8 mouse cellular contexts compared by ENCODE assay signal in genomic region chr5:34948861-34949760, GRCm38 (mm10). TPM values are rescaled to one million over a fixed set of nuclear protein-coding genes. Genes with fewer than 3 reads are reported as not detected.
DNase-seq lines count a peak whose midpoint lies in the region; ATAC-seq lines count a peak whose summit lies in the region.

Gene Rgs12 (plus strand): TSS chr5:34949445.

- H3K4me1 ChIP-seq in hindbrain, embryonic 12.5 days = peaks cover 29% of the 10 kb centered on the region

- no peaks in the 10 kb centered on the region for H3K79me2 ChIP-seq in macrophage (ENCODE audit: inconsistent target)

- peak within 1 kb of the TSS; percentile 91 for H3K4me3 ChIP-seq in hindbrain, embryonic 12.5 days
- H3K4me3 ChIP-seq in macrophage (ENCODE audit: inconsistent target) = peak within 1 kb of the TSS; percentile 63

- peak within 1 kb of the TSS; percentile 97 for H3K9ac ChIP-seq in hindbrain, embryonic 12.5 days

- ATAC-seq in hindbrain, embryonic 12.5 days (ENCODE audit: low FRiP score) = peak; percentile 90

- under 1% methylated on average over 73 of the region's 84 CpGs for WGBS in hindbrain, embryonic 12.5 days
- WGBS in macrophage (ENCODE audit: missing documents) = under 1% methylated on average over 76 of the region's 84 CpGs

- H3K9me3 ChIP-seq in hindbrain, embryonic 12.5 days (replicated peaks) = peaks cover 8% of the 10 kb centered on the region

- H3K36me3 ChIP-seq in hindbrain, embryonic 12.5 days = 0 out of 2 replicates have a peak, but pooled peaks cover 3% of the 10 kb centered on the region
- H3K36me3 ChIP-seq in macrophage (ENCODE audit: inconsistent target) = no peaks in the 10 kb centered on the region

- no peaks in the 10 kb centered on the region for H3K27me3 ChIP-seq in hindbrain, embryonic 12.5 days

- H3K4me2 ChIP-seq in hindbrain, embryonic 12.5 days (replicated peaks) = peak within 1 kb of the TSS; percentile 63

- H3K27ac ChIP-seq in hindbrain, embryonic 12.5 days = peak within 1 kb of the TSS; percentile 97
- H3K27ac ChIP-seq in macrophage = no peak within 1 kb of the TSS

- DNase-seq in NIH3T3 (ENCODE audit: low read depth) = peak; percentile 87
- peak; percentile 25 for DNase-seq in cerebellum, adult 9-10 months
- peak; percentile 55 to 65 for DNase-seq in frontal cortex, postnatal 10 days (ENCODE audit: low spot score in 2 of 2)
- DNase-seq in layer of hippocampus, postnatal 36 days = peak; percentile 52 to 57
- DNase-seq in retina, postnatal 7 days (ENCODE audit: low read depth, low spot score) = peak; percentile 75
- DNase-seq in urinary bladder, postnatal 10 days (ENCODE audit: low spot score) = peak; percentile 25

RNA-seq across cellular contexts. Expression of gene Rgs12, which starts in this region (rescaled TPM):
- polyA plus RNA-seq in hindbrain, embryonic 12.5 days (2016; fragmentation: Nextera tagmentation; extraction: Ambion mirVana) = 65.3 and 67.3 TPM in 2 replicates
- 10 to 100 TPM; 42.4 to 47.1 TPM for total RNA-seq in layer of hippocampus, postnatal 36 days (2021)
- 10 to 100 TPM in 5 of 26 experiments, 1 to 10 TPM in 20, under 1 TPM in 1; 0.51 to 16.2 (median 6.8) TPM for total RNA-seq in macrophage (2018; cell fraction: chromatin; rRNA removed)
- 1 to 10 TPM in 11 of 26 experiments, under 1 TPM in 15; 0.48 to 2.4 (median 0.92) TPM for total RNA-seq in macrophage (2018; cell fraction: cytosol; rRNA removed)
- 10 to 100 TPM in 1 of 26 experiments, 1 to 10 TPM in 24, under 1 TPM in 1; 0.88 to 12.7 (median 3.2) TPM for total RNA-seq in macrophage (2018; cell fraction: nucleus; rRNA removed)
- polyA plus RNA-seq in macrophage (2018) = 0.81 to 2.0 TPM (median 1.5 TPM) in 3 replicates

Comparison
In these comparisons a context has a peak if more than half of its experiments do, and no peak if none do; other contexts are left out.
1. RNA of gene Rgs12 (polyA plus RNA-seq): 65.3 to 67.3 TPM in hindbrain, embryonic 12.5 days; 0.81 to 2.0 TPM in macrophage; every median in the first group is over 10 times any median in the second.
2. DNase-seq: peak in every context shown above with its lines; median percentile 87 in NIH3T3; 75 in retina, postnatal 7 days; 60 in frontal cortex, postnatal 10 days; 54 in layer of hippocampus, postnatal 36 days; 25 in cerebellum, adult 9-10 months; 25 in urinary bladder, postnatal 10 days.